Mouse (Mus musculus) liver, adult 2 months (tissue): ENCODE measurements at regions not wholly inside any gene's neighbourhood (a gene's known extent, or its start where the extent isn't known, plus 50 kb on each side); places are given as distances from the start of the nearest gene placed in this dataset.

Experiments
- CTCF ChIP-seq: fragments of 200-500 bp; IDR thresholded peaks from 2 replicates; pipeline ENCODE4 v1.5.1; 2011; ENCODE audit warnings: low read depth, low read length, control low read depth
- POLR2A ChIP-seq: fragments of 200-500 bp; IDR thresholded peaks from 2 replicates; pipeline ENCODE4 v1.6.1; 2011; ENCODE audit warnings: low read length, control low read depth; ENCODE audit not compliant: insufficient read depth; ENCODE audit errors: extremely low read depth

DNA sequence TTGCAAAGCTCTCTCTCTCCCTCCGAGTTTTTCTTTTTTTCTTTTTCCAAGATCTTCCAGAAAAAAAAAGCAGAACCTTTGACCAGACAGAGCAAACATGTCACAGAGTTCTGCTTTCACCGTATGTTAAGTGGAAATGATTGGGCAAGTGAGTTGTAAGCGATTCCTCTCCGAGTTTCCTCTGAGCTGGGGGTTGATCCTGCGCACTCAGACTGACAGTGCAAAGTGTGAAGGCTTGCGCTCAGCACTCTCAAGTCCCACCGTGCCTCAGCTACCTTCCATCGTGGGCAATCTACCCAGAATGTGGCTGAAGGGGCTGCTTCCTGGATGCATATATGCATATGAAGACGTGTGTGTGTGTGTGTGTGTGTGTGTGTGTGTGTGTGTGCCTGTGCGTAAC, 164.3 kb upstream of the Ado start:
- TF ChIP-seq CTCF: no peak
- TF ChIP-seq POLR2A: no peak
